Mouse (Mus musculus) forebrain, postnatal 0 days (tissue): ENCODE data around the gene Actg1. TPM values are rescaled to one million over a fixed set of nuclear protein-coding genes. Genes with fewer than 3 reads are reported as not detected.

ENCODE experiments used
- ATAC-seq: fragments of 200-750 bp; cut with Nextera tagmentation; 2 replicates; pipeline ENCODE4 v1.8.0; 2017; ENCODE audit warnings: mild to moderate bottlenecking, moderate library complexity
- DNase-seq: peaks from one replicate; pipeline ENCODE4 v3.0.0-alpha.2; 2015
- H3K27ac ChIP-seq: fragments of 300-500 bp; sonication (generic); 2 replicates; pipeline ENCODE4 v1.5.1; 2014; ENCODE audit warnings: low read depth, mild to moderate bottlenecking, antibody characterized with exemption, low read length, moderate library complexity, mixed read lengths
- H3K27me3 ChIP-seq: fragments of 300-500 bp; sonication (generic); 2 replicates; pipeline ENCODE4 v1.6.1; 2014; ENCODE audit warnings: mild to moderate bottlenecking, low read length, mixed read lengths; ENCODE audit not compliant: insufficient read depth
- H3K36me3 ChIP-seq: fragments of 300-500 bp; sonication (generic); 2 replicates; pipeline ENCODE4 v1.6.1; 2014; ENCODE audit warnings: mild to moderate bottlenecking, moderate library complexity; ENCODE audit not compliant: insufficient read depth
- H3K4me1 ChIP-seq: fragments of 300-500 bp; sonication (generic); 2 replicates; pipeline ENCODE4 v1.6.1; 2014; ENCODE audit warnings: antibody characterized with exemption; ENCODE audit not compliant: insufficient read depth
- H3K4me2 ChIP-seq: fragments of 300-500 bp; sonication (generic); 2 replicates; pipeline ENCODE4 v1.6.1; 2014; ENCODE audit warnings: low read depth, mild to moderate bottlenecking, moderate library complexity
- H3K4me3 ChIP-seq: fragments of 300-500 bp; sonication (generic); 2 replicates; pipeline ENCODE4 v1.5.1; 2014; ENCODE audit warnings: low read depth, low read length, mixed read lengths
- H3K9ac ChIP-seq: fragments of 300-500 bp; sonication (generic); 2 replicates; pipeline ENCODE4 v1.6.1; 2014; ENCODE audit warnings: mild to moderate bottlenecking
- H3K9me3 ChIP-seq: fragments of 300-500 bp; sonication (generic); 2 replicates; pipeline ENCODE4 v1.6.1; 2016; ENCODE audit warnings: low read length
- CTCF ChIP-seq: sonication (generic); IDR thresholded peaks from 2 replicates; pipeline ENCODE4 v1.5.1; 2016; ENCODE audit warnings: antibody characterized with exemption, control low read depth, low read depth
- WGBS: fragments of 180-500 bp; shearing (Covaris S2); extraction: QIAGEN DNeasy Blood & Tissue Kit; methylation state at CpG from one replicate; pipeline ENCODE4 v1.1.7; 2014; 5-methylcytosine and 5-hydroxymethylcytosine counted together
- polyA plus RNA-seq: library from polyadenylated mRNA; unstranded; fragments of >200 nt; fragmentation: Nextera tagmentation; extraction: Ambion mirVana; gene quantifications from 2 replicates; pipeline ENCODE4 v1.2.1, GENCODE M21; 2015
- total RNA-seq: library from RNA; depleted of rRNA; stranded (reverse); fragments of >200 nt; gene quantifications from 2 replicates; pipeline ENCODE4 v1.2.3, GENCODE M21; 2014

Actg1 gene
- total and polyA plus RNA-seq, 2 experiments from 2014 or later: 2,516 to 4,381 TPM

- Histone ChIP-seq H3K27ac (no peak overlapping the region), H3K4me1 (peaks cover 25% of the 10 kb centered on the region), H3K4me2 (no peak overlapping the region; the same call in 1 of the 2 replicates), H3K36me3 (no peaks in the 10 kb centered on the region), H3K27me3 (no peaks in the 10 kb centered on the region), H3K4me3 (no peak overlapping the region), H3K9me3 (no peaks in the 10 kb centered on the region), H3K9ac (no peak overlapping the region)
- peak; percentile 97 for DNase-seq
- 5% methylated on average over 19 of the region's 19 CpGs for WGBS
- peak; percentile 96 for TF ChIP-seq CTCF
- no peak for ATAC-seq
Measured at GRCm38 (mm10) chr11:120307566-120308430, 40.5 kb downstream of the Actg1 start.

- TF ChIP-seq CTCF: no peak
- no peak for ATAC-seq
- no peaks in the 10 kb centered on the region for H3K27me3 ChIP-seq
- H3K9ac ChIP-seq: no peak overlapping the region
- DNase-seq: no peak
- WGBS: 19% methylated on average over 5 of the region's 5 CpGs
- no peaks in the 10 kb centered on the region for H3K36me3 ChIP-seq
- H3K9me3 ChIP-seq: no peaks in the 10 kb centered on the region
- peaks cover 25% of the 10 kb centered on the region for H3K4me1 ChIP-seq
- H3K4me2 ChIP-seq: no peak overlapping the region; the same call in 1 of the 2 replicates
- no peak overlapping the region for H3K4me3 ChIP-seq
- no peak overlapping the region for H3K27ac ChIP-seq
Measured at GRCm38 (mm10) chr11:120307132-120307413, 41.3 kb downstream of the Actg1 start.

GRCm38 (mm10) chr11:120306366-120307131 lies 41.8 kb downstream of the Actg1 start:
- TF ChIP-seq CTCF: no peak

GRCm38 (mm10) chr11:120305535-120306365 lies 42.6 kb downstream of the Actg1 start:
- H3K9me3 ChIP-seq: no peaks in the 10 kb centered on the region
- no peaks in the 10 kb centered on the region for H3K36me3 ChIP-seq
- no peaks in the 10 kb centered on the region for H3K27me3 ChIP-seq
- peak overlapping the region; percentile 57 for H3K4me2 ChIP-seq
- ATAC-seq: peak; percentile 32
- no peak for TF ChIP-seq CTCF
- WGBS: 28% methylated on average over 15 of the region's 15 CpGs
- peak overlapping the region; percentile 52 for H3K4me3 ChIP-seq
- peak overlapping the region; percentile 91 for H3K27ac ChIP-seq
- H3K4me1 ChIP-seq: peaks cover 17% of the 10 kb centered on the region
- peak overlapping the region; percentile 78 for H3K9ac ChIP-seq
- DNase-seq: no peak

More at GRCm38 (mm10) chr11:120306366-120307131, 41.8 kb downstream of the Actg1 start:
- no peak for DNase-seq
- no peaks in the 10 kb centered on the region for H3K9me3 ChIP-seq
- 66% methylated on average over 12 of the region's 12 CpGs for WGBS
- H3K9ac ChIP-seq: no peak overlapping the region
- H3K36me3 ChIP-seq: no peaks in the 10 kb centered on the region
- ATAC-seq: no peak
- H3K4me3 ChIP-seq: no peak overlapping the region
- peak overlapping the region; percentile 57; the same call in 1 of the 2 replicates for H3K4me2 ChIP-seq
- H3K4me1 ChIP-seq: peaks cover 22% of the 10 kb centered on the region
- H3K27ac ChIP-seq: peak overlapping the region; percentile 91; the same call in 1 of the 2 replicates
- H3K27me3 ChIP-seq: no peaks in the 10 kb centered on the region

GRCm38 (mm10) chr11:120304886-120305534 lies 43.3 kb downstream of the Actg1 start:
- Histone ChIP-seq H3K4me1 (peaks cover 14% of the 10 kb centered on the region), H3K4me3 (peak overlapping the region; percentile 52), H3K9ac (peak overlapping the region; percentile 78), H3K27ac (peak overlapping the region; percentile 91), H3K27me3 (no peaks in the 10 kb centered on the region), H3K36me3 (no peaks in the 10 kb centered on the region), H3K9me3 (no peaks in the 10 kb centered on the region), H3K4me2 (peak overlapping the region; percentile 57)
- WGBS: 2% methylated on average over 53 of the region's 53 CpGs
- peak; percentile 97 for DNase-seq
- peak; percentile 66 for TF ChIP-seq CTCF
- peak; percentile 96 for ATAC-seq

GRCm38 (mm10) chr11:120304350-120304694 lies 44.0 kb downstream of the Actg1 start:
- H3K4me1 ChIP-seq: peaks cover 14% of the 10 kb centered on the region
- peak overlapping the region; percentile 57 for H3K4me2 ChIP-seq
- 36% methylated on average over 5 of the region's 5 CpGs for WGBS
- TF ChIP-seq CTCF: no peak
- DNase-seq (no peak), ATAC-seq (no peak)
- peak overlapping the region; percentile 52 for H3K4me3 ChIP-seq
- H3K9ac ChIP-seq: peak overlapping the region; percentile 78
- no peaks in the 10 kb centered on the region for H3K27me3 ChIP-seq
- no peaks in the 10 kb centered on the region for H3K9me3 ChIP-seq
- H3K27ac ChIP-seq: no peak overlapping the region
- H3K36me3 ChIP-seq: no peaks in the 10 kb centered on the region
